In the genomic region with DNA sequence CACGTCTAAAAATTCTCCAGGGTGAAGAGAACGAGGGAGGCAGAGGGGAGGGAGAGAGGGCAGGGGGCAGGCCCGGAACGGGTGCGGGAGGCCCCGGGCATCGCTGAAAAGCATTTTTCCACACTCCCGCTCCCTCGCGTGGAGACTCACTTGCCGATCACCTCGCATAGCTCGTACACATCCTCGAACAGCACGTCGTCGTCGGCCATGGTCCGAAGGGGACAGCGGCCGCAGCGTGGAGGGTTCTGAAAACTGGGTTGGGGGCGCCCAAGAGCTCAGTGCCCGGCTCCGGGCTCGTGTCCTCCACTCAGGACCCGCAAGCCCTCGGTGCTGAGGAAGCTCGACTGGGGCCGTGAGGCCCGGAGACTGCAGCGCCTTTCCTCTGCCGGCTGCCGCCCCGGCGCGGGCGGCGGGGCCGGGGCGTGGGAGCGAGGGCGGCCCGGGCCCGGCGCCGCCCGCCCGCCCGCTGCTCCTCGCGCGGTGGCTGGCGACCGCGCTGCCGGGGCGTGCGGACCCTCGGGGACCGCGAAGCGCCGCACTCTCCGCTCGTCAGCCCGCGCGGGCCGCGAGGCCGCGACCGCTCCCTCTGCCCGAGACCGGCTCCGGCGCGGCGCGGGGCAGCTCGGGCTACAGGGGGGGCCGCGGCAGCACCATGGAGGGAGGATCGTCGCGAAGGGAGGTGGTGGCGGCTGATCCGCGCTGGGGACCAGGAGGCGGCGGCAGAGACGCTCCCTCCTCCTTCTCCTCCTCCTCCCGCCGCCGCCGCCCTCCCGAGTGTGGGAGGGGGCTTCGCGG, we compare ENCODE assay signal across 7 mouse cellular contexts. TPM values are rescaled to one million over a fixed set of nuclear protein-coding genes. Genes with fewer than 3 reads are reported as not detected.
DNase-seq lines count a peak whose midpoint lies in the region; ATAC-seq lines count a peak whose summit lies in the region.

No protein-coding gene starts in this region.

- H3K36me3 ChIP-seq in hindbrain, embryonic 13.5 days = no peaks in the 10 kb centered on the region

- peak; percentile 79 for ATAC-seq in hindbrain, embryonic 13.5 days (ENCODE audit: low FRiP score)
- ATAC-seq in megakaryocyte, adult 5-6 weeks (ENCODE audit: poor library complexity, severe bottlenecking) = 0 out of 2 replicates have a peak, but pooled peaks have one; percentile 3

- DNase-seq in R1 (ENCODE audit: low read depth, low spot score) = peak; percentile 24
- DNase-seq in cerebellum, adult 11-12 months = peak; percentile 58
- DNase-seq in forelimb bud, embryonic 11.5 days (ENCODE audit: low read depth, low spot score) = peak; percentile 42
- peak; percentile 39 to 45 for DNase-seq in layer of hippocampus, postnatal 36 days
- peak; percentile 28 for DNase-seq in right cerebral cortex, postnatal 25 days

- no peaks in the 10 kb centered on the region for H3K9me3 ChIP-seq in hindbrain, embryonic 13.5 days

- H3K4me1 ChIP-seq in hindbrain, embryonic 13.5 days (replicated peaks) = peaks cover 3% of the 10 kb centered on the region; the same call in 1 of the 2 replicates

- WGBS in hindbrain, embryonic 13.5 days = 23% methylated on average over 30 of the region's 100 CpGs

- H3K27ac ChIP-seq in hindbrain, embryonic 13.5 days = peak overlapping the region; percentile 95

- peak overlapping the region; percentile 58 for H3K4me3 ChIP-seq in hindbrain, embryonic 13.5 days

- peak overlapping the region; percentile 85 for H3K9ac ChIP-seq in hindbrain, embryonic 13.5 days

- H3K27me3 ChIP-seq in hindbrain, embryonic 13.5 days = no peaks in the 10 kb centered on the region

- H3K4me2 ChIP-seq in hindbrain, embryonic 13.5 days = peak overlapping the region; percentile 50

RNA-seq across cellular contexts. Expression of a gene that starts 5.1 kb away (rescaled TPM):
- polyA plus RNA-seq in hindbrain, embryonic 13.5 days (2015; fragmentation: Nextera tagmentation; extraction: Ambion mirVana) = 45.9 and 50.1 TPM in 2 replicates
- total RNA-seq in layer of hippocampus, postnatal 36 days (2021) = 10 to 100 TPM; 81.2 to 84.8 TPM
- 40.1 and 50.7 TPM in 2 replicates for total RNA-seq in megakaryocyte, adult 5-6 weeks (2015)
- total RNA-seq in megakaryocyte, adult 5-6 weeks (2017) = 52.3 and 66.0 TPM in 2 replicates

Comparison
In these comparisons a context has a peak if more than half of its experiments do, and no peak if none do; other contexts are left out.
1. Peak in every context shown above with its lines: DNase-seq, ATAC-seq, H3K4me3 ChIP-seq and H3K27ac ChIP-seq.